Mouse (Mus musculus) naive thymus-derived CD4-positive, alpha-beta T cell, adult 2 months (primary cell): ENCODE results near the gene Cphx3.
"Not testable (repeated sequence)": the region's sequence is repeated elsewhere in the genome, so short reads cannot be mapped to it uniquely, and the experiment has no call there.

Experiments used
- DNase-seq: peaks from one replicate; pipeline ENCODE4 v3.0.0-alpha.2; 2011; ENCODE audit warnings: low read depth

Cphx3 gene

DNA sequence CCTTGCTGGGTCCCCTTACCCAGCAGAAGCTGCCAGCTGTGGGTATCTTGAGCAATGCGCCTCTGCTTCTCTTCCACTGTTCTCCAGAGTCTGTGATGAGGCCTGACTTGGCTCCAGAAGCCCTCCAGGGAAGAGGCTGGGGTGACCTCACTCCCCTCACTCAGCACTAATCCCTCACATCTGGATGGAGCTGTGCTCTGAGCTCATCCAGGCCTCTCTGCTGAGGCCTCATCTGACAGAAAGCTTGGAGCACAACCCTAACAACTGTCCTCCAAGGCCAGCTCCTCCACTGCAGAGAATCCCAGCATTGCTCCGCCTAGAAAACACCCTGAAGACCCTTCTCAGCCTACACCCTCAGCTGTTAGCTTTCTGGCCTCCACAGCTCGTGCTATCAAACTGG, 91.9 kb downstream of the Cphx3 start:
- DNase-seq, result not testable (repeated sequence)

DNA sequence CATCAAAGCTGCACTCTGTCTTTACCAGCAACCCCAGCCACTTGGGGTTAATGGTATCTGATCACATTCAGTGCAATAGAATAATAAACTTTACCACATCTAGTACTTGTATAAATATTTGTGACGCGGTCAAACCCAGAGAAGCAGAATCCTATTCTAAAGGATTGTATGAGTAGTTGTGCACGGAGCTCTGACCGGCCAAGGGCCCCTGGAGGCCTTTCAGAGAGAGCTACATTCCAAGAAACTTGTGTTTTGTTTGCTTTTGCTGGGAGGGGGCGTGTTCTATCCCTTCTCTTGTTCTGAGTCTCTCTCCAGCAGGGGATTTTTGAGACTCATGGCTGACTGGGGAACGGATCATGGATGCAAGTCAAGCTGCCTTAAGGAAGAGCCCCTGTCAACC, 92.9 kb downstream of the Cphx3 start:
- not testable (repeated sequence) for DNase-seq

DNA sequence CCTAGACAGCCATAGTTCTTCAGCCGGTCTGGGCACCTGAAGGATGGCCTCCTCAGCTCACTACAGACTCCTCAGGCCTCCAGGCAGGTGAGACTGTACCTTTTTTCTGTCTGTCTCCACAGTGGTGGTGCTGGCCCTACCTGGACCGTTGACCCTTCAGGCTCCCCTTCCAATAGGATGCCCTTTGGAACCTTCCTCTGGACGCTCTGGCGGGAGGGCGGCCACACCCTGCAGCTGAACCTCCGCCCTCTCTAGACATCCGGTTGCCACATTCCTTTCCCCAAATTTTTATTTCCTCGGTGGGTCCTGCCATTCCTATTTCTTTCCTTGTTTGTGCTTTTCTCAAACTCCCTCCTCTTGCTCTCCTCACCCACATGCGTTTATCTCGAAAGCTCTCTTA, 99.6 kb downstream of the Cphx3 start:
- not testable (repeated sequence) for DNase-seq

DNA sequence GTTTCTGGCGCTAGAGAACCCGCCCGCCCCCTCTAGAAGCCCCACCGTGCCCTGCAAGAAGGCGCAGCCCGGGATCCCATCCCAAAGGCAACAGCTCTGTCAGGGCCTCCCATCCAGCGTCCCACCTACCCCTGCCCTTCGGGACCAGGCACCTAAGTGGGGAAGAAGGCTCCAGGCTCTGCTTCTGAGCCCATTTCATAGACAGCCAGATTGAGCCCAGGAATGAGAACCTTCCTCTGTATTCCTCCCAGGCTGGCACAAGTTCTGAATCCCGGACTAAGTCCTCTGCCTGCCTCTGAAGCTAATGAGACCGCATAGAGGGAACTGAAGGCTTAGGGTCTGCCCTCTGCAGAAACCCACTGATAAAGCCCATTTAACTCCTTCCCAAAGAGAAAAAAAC, 100.3 kb downstream of the Cphx3 start, which contains the start of gene Plac9b:
Gene Plac9b (minus strand): TSS at position 101 of the 400 bp plus-strand sequence.
- DNase-seq, result not testable (repeated sequence)

DNA sequence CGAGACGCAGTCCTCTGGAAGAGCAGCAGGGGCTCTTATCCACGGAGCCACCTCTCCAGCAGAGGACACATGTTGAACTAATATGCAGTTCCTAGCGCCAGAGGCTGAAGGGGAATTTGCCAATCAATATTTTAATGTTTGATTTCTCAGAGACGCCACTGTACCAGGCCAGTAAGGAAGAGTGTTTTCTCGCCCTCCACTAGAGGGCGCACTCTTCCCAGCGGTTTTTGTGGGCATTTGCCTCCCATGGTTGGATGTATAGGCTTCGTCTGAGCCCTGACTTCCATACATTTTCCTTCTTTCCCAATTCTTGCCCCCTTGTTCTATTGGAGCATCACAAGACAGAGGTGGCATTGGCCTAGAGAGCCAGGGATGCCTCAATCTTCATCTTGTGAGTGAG, 104.5 kb downstream of the Cphx3 start:
- DNase-seq, result not testable (repeated sequence)

DNA sequence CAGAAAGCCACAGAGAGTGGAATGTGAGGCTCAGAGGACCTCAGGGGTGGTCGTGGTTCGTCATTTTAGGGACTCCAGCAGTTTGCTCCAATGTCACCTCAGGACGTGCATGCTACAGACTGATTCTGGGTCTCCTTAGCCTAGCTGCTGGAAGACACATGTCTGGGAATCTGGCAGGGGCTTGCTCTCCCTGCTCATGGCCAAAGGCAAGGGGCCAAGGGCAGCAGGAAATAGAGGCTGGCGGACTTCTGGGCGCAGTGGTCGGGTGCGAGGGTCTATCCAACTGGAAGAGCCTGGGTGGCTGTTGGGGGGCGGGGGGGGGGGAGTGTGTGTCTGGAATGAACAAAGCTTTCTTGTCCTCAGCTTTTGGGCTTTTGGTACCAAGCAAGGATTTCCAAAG, 106.3 kb downstream of the Cphx3 start:
- DNase-seq, result not testable (repeated sequence)

DNA sequence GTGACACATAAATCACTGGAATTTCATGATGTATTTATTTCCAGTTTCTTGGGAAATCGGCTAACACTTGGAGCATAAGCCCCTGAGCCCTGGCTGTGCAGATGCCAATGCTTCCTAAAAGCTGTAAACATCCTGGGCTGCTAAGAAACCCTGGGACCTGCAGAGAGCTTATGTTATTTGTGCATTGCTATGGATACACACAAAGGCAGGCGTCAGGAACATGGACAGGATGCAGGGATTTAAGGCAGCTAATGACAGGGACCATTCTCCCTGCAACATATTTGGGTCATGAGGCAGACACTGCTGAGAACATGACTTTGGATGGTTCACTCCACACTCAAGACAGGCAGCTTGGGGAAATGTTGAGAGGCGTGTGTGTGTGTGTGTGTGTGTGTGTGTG, 115.8 kb downstream of the Cphx3 start:
- not testable (repeated sequence) for DNase-seq

DNA sequence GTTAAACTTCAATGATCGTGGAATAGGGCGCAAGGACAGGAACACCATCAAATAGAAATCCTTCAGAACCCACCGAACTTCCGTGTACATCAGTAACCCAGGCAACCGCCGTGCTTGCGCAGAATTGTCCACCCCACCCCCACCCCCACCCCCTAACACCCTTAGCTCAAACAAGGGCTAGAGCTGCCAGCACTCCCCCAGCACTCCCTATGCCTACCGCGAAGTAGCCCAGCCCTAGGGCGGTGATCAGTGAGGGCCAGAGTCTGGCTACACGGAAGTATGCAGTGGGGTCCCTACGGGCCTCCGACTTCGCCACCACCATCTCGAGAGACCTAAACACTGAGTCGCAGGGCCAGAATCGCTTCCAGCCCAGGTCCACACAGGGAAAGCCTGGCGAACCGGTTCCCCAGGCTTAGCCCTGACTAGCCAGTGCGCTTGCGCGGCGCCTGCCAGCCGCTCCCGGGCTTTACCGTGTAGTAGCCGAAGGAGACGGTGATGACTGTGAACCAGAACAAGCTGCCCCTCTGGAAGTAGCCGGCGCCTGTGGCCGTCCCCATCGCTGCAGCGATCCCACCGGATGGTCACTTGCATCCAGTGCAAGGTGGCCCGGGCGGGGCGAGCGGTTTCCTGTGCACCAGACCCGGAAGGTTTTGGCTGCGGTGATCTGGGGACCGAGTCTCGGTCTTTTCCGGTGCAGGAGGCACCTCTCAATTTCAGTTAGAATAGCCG, 124.3 kb downstream of the Cphx3 start:
- DNase-seq, result not testable (repeated sequence)

DNA sequence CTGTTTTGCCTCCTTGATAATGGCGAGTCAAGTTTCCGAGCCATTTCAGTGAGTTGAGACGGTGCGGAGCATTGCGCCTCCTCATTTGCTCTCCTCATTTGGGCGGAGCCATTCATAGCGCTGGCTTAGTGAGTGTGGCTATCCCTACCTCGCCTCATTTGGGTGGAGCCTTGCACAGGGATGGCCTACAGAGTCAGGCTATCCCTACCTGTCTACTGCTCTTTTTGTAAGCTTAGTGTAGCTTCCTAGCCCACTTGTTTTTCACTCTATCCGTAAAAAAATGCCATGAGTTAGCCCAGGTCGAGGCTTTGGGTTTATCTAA, 124.8 kb downstream of the Cphx3 start, which contains the start of gene Tmem254b:
Gene Tmem254b (minus strand): TSS at position 116 of the 322 bp plus-strand sequence.
- DNase-seq, result not testable (repeated sequence)

DNA sequence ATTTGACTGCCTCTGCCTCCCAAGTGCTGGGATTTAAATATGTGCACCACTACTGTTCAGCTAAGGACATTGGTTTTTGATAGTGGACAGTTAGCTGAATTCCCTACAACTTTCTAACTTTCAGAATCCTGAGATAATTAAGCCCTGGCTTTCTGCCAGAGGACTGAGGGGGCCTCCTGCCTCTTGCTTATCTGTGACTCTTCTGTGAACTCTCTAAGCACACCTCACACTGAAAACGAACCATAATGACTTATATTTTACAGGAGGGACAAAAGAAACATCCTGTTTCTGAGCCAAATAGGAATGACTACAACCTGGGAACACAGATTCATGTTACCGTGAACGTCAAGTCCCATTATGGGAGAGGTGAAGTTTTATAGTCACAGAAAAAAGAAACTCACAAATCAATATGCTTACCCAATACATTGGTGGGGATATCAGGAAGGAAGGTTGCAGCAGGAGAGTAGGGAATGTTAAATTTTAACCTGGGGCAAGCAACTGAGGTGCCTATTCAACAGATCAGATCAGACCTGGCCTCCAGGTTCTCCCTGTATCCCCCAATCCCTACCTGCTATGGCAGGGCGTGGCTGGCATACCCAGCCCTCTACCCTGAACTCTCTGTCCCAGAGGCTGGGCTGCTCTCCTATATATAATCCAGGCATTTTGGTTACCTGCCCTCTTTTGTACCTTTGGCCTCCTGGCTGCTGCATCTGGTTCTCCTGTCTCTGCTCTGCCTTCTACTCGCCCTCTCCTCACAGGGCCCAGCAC, 134.3 kb downstream of the Cphx3 start:
- not testable (repeated sequence) for DNase-seq

DNA sequence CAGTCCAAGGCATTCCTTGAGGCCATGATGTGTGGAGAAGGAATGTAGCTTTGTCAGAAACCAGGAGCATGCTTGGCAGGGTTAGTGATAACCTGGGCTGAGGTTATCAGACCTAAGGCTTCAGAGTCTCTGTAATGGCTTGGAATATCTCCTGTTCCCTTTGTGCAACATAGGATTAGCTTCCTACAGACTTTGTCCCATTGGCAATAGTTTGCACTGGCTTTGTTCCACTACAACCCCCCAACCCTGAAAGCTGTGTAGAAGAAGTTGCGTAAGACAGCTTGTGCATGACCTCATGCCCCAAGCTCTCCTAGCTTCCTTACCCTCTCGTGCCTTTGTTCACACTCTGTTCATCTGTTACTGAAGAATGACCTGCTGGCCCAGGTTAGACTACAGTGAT, 155.1 kb downstream of the Cphx3 start:
- DNase-seq, result not testable (repeated sequence)

DNA sequence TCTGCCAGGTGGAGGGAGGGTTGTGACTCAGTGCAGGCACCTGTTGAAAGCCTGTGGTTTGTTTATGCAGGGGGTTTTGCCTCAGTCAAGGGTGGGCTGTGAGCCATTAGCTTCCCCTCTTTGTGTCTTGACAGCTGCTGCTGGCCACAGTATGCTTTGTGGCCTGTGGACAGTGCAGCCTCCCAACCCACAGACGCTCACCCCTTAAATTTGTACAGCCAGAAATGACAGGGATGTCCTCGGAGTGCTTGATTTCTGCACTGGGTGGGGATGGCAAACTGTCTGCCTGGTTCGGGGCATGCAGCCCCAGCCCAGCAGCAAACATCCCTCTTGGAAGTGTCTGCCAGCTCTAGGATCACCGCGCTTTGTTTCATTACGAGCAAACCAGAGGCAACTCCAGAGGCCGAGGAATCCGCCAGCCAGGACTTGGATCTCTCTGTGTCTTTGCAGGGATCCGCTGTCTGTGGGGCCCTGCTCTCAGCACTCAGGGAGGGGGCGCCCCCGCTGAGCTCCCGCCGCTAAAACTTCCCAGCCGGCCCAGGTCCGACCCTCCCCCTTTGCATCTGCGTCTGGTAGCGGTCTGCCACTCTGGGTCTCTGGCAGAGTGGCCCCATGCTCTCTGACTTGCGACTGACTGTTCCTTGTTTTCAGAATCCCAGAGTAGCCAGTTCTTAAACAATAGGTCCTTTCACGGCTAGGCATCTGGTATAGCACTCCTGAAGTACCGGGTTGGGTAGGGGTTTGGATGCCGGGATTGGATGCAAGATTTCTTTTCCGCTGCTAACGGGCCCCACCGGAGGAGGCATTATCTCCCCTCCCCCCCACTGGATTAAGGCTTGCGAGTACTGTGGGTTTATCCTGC, 175.9 kb downstream of the Cphx3 start, which contains the start of gene Duxbl3:
Gene Duxbl3 (plus strand): TSS at position 207 of the 862 bp plus-strand sequence.
- DNase-seq, result not testable (repeated sequence)

DNA sequence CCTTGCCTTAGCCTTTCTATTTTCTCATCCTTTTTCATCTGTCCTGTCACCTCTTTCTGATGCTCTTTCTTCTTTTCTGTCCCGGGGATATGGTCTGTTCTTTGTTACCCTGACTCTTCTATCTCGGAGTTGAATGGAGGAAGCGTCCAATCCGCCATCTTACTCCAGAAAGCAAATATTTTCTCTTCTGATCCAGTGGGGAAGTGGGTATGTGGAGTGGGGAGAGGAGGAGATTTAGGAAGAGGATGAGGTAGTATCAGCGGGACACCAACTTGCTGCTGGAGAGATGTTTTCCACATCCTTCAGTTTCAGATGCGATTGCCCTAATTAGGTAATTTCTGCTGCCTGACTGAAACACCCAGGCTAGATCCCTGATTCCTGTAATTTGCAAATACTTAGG, 176.6 kb downstream of the Cphx3 start:
- DNase-seq, result not testable (repeated sequence)
